In genomic region chr12:29593787-29594186, GRCm38 (mm10) we compare ENCODE assay signal across 16 mouse cellular contexts.
DNase-seq lines count a peak whose midpoint lies in the region; ATAC-seq and TF ChIP-seq lines count a peak whose summit lies in the region.
"Had no signal": no experiment of that assay in that cellular context is flagged by ENCODE, and none has a peak within 500 bp of the region (broad histone marks: within the 10 kb centered on the region; RNA-seq: fewer than 3 reads in every experiment).

No protein-coding gene starts in this region.

- H3K27me3 ChIP-seq in forebrain, embryonic 14.5 days (replicated peaks; ENCODE audit: control insufficient read depth, insufficient read depth, low read length), result no peaks in the 10 kb centered on the region
- no peaks in the 10 kb centered on the region for H3K27me3 ChIP-seq in forebrain, embryonic 13.5 days
- no peaks in the 10 kb centered on the region for H3K27me3 ChIP-seq in cerebellum, adult 2 months (ENCODE audit: control insufficient read depth, insufficient read depth, low read length)
- H3K27me3 ChIP-seq: heart, embryonic 13.5 days; lung, embryonic 15.5 days; megakaryocyte, embryonic 14.5 days had no signal

- H3K4me2 ChIP-seq in forebrain, embryonic 14.5 days (ENCODE audit: low read length), result no peak overlapping the region
- H3K4me2 ChIP-seq in forebrain, embryonic 13.5 days, result no peak overlapping the region
- H3K4me2 ChIP-seq: heart, embryonic 13.5 days; lung, embryonic 15.5 days had no signal

- H3K9me3 ChIP-seq in forebrain, embryonic 14.5 days (replicated peaks; ENCODE audit: control insufficient read depth, low read length), result 0 out of 2 replicates have a peak, but pooled peaks cover 3% of the 10 kb centered on the region
- peaks cover 10% of the 10 kb centered on the region; the same call in 1 of the 2 replicates for H3K9me3 ChIP-seq in forebrain, embryonic 13.5 days (replicated peaks)
- H3K9me3 ChIP-seq: lung, embryonic 15.5 days had no signal

- peaks cover 17% of the 10 kb centered on the region for H3K36me3 ChIP-seq in forebrain, embryonic 14.5 days (ENCODE audit: control insufficient read depth, insufficient read depth, low read length)
- peaks cover 22% of the 10 kb centered on the region for H3K36me3 ChIP-seq in forebrain, embryonic 13.5 days (ENCODE audit: poor library complexity, severe bottlenecking)
- H3K36me3 ChIP-seq: heart, embryonic 13.5 days; lung, embryonic 15.5 days had no signal

- H3K4me1 ChIP-seq in forebrain, embryonic 14.5 days (ENCODE audit: control insufficient read depth, insufficient read depth, low read length), result no peaks in the 10 kb centered on the region
- H3K4me1 ChIP-seq in forebrain, embryonic 13.5 days, result no peaks in the 10 kb centered on the region; the same call in 1 of the 2 replicates
- H3K4me1 ChIP-seq in cerebellum, adult 2 months (ENCODE audit: control insufficient read depth, insufficient read depth, low read length), result no peaks in the 10 kb centered on the region
- H3K4me1 ChIP-seq: heart, embryonic 13.5 days; hindbrain, embryonic 10.5 days; lung, embryonic 15.5 days; megakaryocyte, embryonic 14.5 days had no signal

- no peak overlapping the region for H3K27ac ChIP-seq in forebrain, embryonic 14.5 days (ENCODE audit: low read depth, low read length)
- H3K27ac ChIP-seq in forebrain, embryonic 13.5 days, result no peak overlapping the region
- no peak overlapping the region for H3K27ac ChIP-seq in cerebellum, adult 2 months (ENCODE audit: insufficient read depth, low read length)
- H3K27ac ChIP-seq: heart, embryonic 13.5 days; hindbrain, embryonic 10.5 days; lung, embryonic 15.5 days had no signal

- no peak for ATAC-seq in forebrain, embryonic 14.5 days
- ATAC-seq in forebrain, embryonic 13.5 days, result no peak

- H3K9ac ChIP-seq in forebrain, embryonic 14.5 days (ENCODE audit: low read length), result no peak overlapping the region
- no peak overlapping the region for H3K9ac ChIP-seq in forebrain, embryonic 13.5 days
- H3K9ac ChIP-seq: heart, embryonic 13.5 days; lung, embryonic 15.5 days had no signal

- WGBS in forebrain, embryonic 14.5 days, result 100% methylated on average over 1 of the region's 1 CpGs
- 92% methylated on average over 1 of the region's 1 CpGs for WGBS in forebrain, embryonic 13.5 days
- WGBS in cerebellum, adult 2 months, result 45% methylated on average over 1 of the region's 1 CpGs

- no peak overlapping the region for H3K4me3 ChIP-seq in forebrain, embryonic 14.5 days (ENCODE audit: low read depth, low read length)
- no peak overlapping the region for H3K4me3 ChIP-seq in forebrain, embryonic 13.5 days
- H3K4me3 ChIP-seq in cerebellum, adult 2 months (replicated peaks; ENCODE audit: insufficient read depth, low read depth, low read length), result no peak overlapping the region
- H3K4me3 ChIP-seq: heart, embryonic 13.5 days; hindbrain, embryonic 10.5 days; lung, embryonic 15.5 days; megakaryocyte, embryonic 14.5 days had no signal

- peak; percentile 49 for DNase-seq in forebrain, embryonic 14.5 days (ENCODE audit: low spot score)
- DNase-seq in left cerebral cortex, postnatal 36 days (ENCODE audit: low spot score in 2 of 2), result peak; percentile 45 to 63
- DNase-seq in left cerebral cortex, adult 11 months (ENCODE audit: low spot score), result no peak
- DNase-seq in cerebellum, adult 2 months, result peak; percentile 67 to 82
- DNase-seq in right cerebral cortex, postnatal 25 days, result peak; percentile 49
- no peak for DNase-seq in adrenal gland, adult 8-10 months
- no peak for DNase-seq in layer of hippocampus, postnatal 25 days (ENCODE audit: extremely low spot score in 1 of 2, low spot score in 1 of 2)
- DNase-seq: adrenal gland, adult 2 months; gastrocnemius, postnatal 36 days; kidney, adult 11 months; kidney, postnatal 25 days had no signal

- TF ChIP-seq CTCF in cerebellum, adult 2 months (IDR thresholded peaks at IDR 0.05; ENCODE audit: borderline replicate concordance, insufficient read depth, low read depth, low read length), result no peak

- no peak for TF ChIP-seq POLR2A in cerebellum, adult 2 months (IDR thresholded peaks at IDR 0.05; ENCODE audit: borderline replicate concordance, insufficient read depth, low read length)

- intact Hi-C loops in left cerebral cortex, postnatal 36 days (cut with DNase I), result no loop called here

Comparison
In these comparisons a context has a peak if more than half of its experiments do, and no peak if none do; other contexts are left out.
1. DNase-seq: peak in forebrain, embryonic 14.5 days (single experiment), left cerebral cortex, postnatal 36 days (2 of 2), cerebellum, adult 2 months (2 of 2) and right cerebral cortex, postnatal 25 days (single experiment); none in left cerebral cortex, adult 11 months (single experiment), adrenal gland, adult 8-10 months (single experiment) and layer of hippocampus, postnatal 25 days (0 of 2).